ENCODE assay signal across 16 mouse cellular contexts in the genomic region with DNA sequence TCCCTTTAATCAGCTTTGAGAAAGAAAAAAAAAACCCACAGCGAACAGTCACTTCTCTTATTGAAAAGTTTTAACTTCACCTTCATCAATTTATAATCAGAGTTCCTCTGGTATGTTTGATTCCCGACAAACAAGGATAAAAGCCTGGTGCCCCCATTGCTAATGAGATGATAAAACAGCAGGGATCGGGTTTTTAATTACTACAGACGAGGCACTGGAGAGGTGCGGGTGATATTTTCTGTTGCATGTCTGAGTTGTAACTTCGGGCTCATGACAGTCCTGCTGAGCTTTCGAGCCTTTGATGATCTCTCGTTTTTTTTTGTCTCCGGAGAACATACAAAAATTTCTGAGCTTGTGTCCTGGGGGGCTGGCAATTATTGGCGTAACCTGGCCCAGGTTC. TPM values are rescaled to one million over a fixed set of nuclear protein-coding genes. Genes with fewer than 3 reads are reported as not detected.
A peak's percentile ranks its signal among the peaks of the same experiment; 100 is the strongest.
DNase-seq lines count a peak whose midpoint lies in the region; ATAC-seq lines count a peak whose summit lies in the region.
"Had no signal": no experiment of that assay in that cellular context is flagged by ENCODE, and none has a peak within 500 bp of the region (broad histone marks: within the 10 kb centered on the region; RNA-seq: fewer than 3 reads in every experiment).

No protein-coding gene starts in this region.

- peak; percentile 15 for DNase-seq in Muller cell, postnatal 12 days (ENCODE audit: inconsistent ontology term)
- DNase-seq in midbrain, embryonic 14.5 days: no peak
- no peak for DNase-seq in yolk sac, embryonic 10.5 days (ENCODE audit: low spot score)
- DNase-seq in right cerebral cortex, postnatal 25 days: no peak
- DNase-seq in left cerebral cortex, postnatal 4 days: no peak
- DNase-seq: cerebellum, adult 2 months; heart, adult 18-20 months; heart, postnatal 10 days; kidney, adult 11 months; liver, embryonic 13.5 days; right cerebral cortex, postnatal 4 days had no signal

- WGBS in forebrain, embryonic 13.5 days: 28% methylated on average over 10 of the region's 10 CpGs
- 43% methylated on average over 10 of the region's 10 CpGs for WGBS in forebrain, embryonic 12.5 days
- 24% methylated on average over 10 of the region's 10 CpGs for WGBS in hindbrain, embryonic 16.5 days
- 24% methylated on average over 10 of the region's 10 CpGs for WGBS in midbrain, embryonic 14.5 days

- no peak overlapping the region for H3K4me3 ChIP-seq in forebrain, embryonic 13.5 days
- H3K4me3 ChIP-seq in forebrain, embryonic 12.5 days (replicated peaks): no peak overlapping the region
- H3K4me3 ChIP-seq in hindbrain, embryonic 16.5 days (ENCODE audit: low read length): no peak overlapping the region
- no peak overlapping the region for H3K4me3 ChIP-seq in midbrain, embryonic 14.5 days (replicated peaks; ENCODE audit: low read depth, low read length)
- H3K4me3 ChIP-seq: liver, embryonic 13.5 days had no signal

- no peaks in the 10 kb centered on the region for H3K4me1 ChIP-seq in forebrain, embryonic 13.5 days
- H3K4me1 ChIP-seq in forebrain, embryonic 12.5 days: 0 out of 2 replicates have a peak, but pooled peaks cover 6% of the 10 kb centered on the region
- H3K4me1 ChIP-seq in hindbrain, embryonic 16.5 days (ENCODE audit: control insufficient read depth, insufficient read depth, low read depth, low read length): no peaks in the 10 kb centered on the region
- H3K4me1 ChIP-seq in midbrain, embryonic 14.5 days (ENCODE audit: control insufficient read depth, insufficient read depth, low read length): no peaks in the 10 kb centered on the region
- H3K4me1 ChIP-seq: liver, embryonic 13.5 days had no signal

- no peak overlapping the region for H3K27ac ChIP-seq in forebrain, embryonic 13.5 days
- H3K27ac ChIP-seq in forebrain, embryonic 12.5 days: no peak overlapping the region
- H3K27ac ChIP-seq in hindbrain, embryonic 16.5 days (ENCODE audit: low read depth, low read length): no peak overlapping the region
- no peak overlapping the region for H3K27ac ChIP-seq in midbrain, embryonic 14.5 days (replicated peaks; ENCODE audit: low read depth, low read length)
- H3K27ac ChIP-seq: liver, embryonic 13.5 days had no signal

- H3K4me2 ChIP-seq in forebrain, embryonic 13.5 days: peak overlapping the region; percentile 11; the same call in 1 of the 2 replicates
- no peak overlapping the region for H3K4me2 ChIP-seq in forebrain, embryonic 12.5 days
- peak overlapping the region; percentile 8 for H3K4me2 ChIP-seq in hindbrain, embryonic 16.5 days (ENCODE audit: low read length)
- H3K4me2 ChIP-seq in midbrain, embryonic 14.5 days (ENCODE audit: low read length): peak overlapping the region; percentile 24
- H3K4me2 ChIP-seq: liver, embryonic 13.5 days had no signal

- H3K9me3 ChIP-seq in forebrain, embryonic 13.5 days (replicated peaks): no peaks in the 10 kb centered on the region
- no peaks in the 10 kb centered on the region for H3K9me3 ChIP-seq in forebrain, embryonic 12.5 days
- H3K9me3 ChIP-seq in hindbrain, embryonic 16.5 days (ENCODE audit: control insufficient read depth, low read length): no peaks in the 10 kb centered on the region
- H3K9me3 ChIP-seq in midbrain, embryonic 14.5 days (ENCODE audit: control insufficient read depth, low read length): no peaks in the 10 kb centered on the region
- H3K9me3 ChIP-seq: liver, embryonic 13.5 days had no signal

- no peaks in the 10 kb centered on the region for H3K36me3 ChIP-seq in forebrain, embryonic 13.5 days (ENCODE audit: poor library complexity, severe bottlenecking)
- H3K36me3 ChIP-seq in forebrain, embryonic 12.5 days (replicated peaks): no peaks in the 10 kb centered on the region
- H3K36me3 ChIP-seq in hindbrain, embryonic 16.5 days (ENCODE audit: control insufficient read depth, insufficient read depth, low read length): no peaks in the 10 kb centered on the region
- no peaks in the 10 kb centered on the region for H3K36me3 ChIP-seq in midbrain, embryonic 14.5 days (ENCODE audit: control insufficient read depth, insufficient read depth, low read length)
- H3K36me3 ChIP-seq: liver, embryonic 13.5 days had no signal

- no peak overlapping the region for H3K9ac ChIP-seq in forebrain, embryonic 13.5 days
- H3K9ac ChIP-seq in forebrain, embryonic 12.5 days: no peak overlapping the region
- no peak overlapping the region for H3K9ac ChIP-seq in hindbrain, embryonic 16.5 days (ENCODE audit: low read depth, low read length)
- no peak overlapping the region for H3K9ac ChIP-seq in midbrain, embryonic 14.5 days (replicated peaks; ENCODE audit: low read length)
- H3K9ac ChIP-seq: liver, embryonic 13.5 days had no signal

- intact Hi-C loops in left cerebral cortex, postnatal 4 days (cut with DNase I): no loop called here

- no peak for ATAC-seq in forebrain, embryonic 13.5 days
- ATAC-seq in forebrain, embryonic 12.5 days (ENCODE audit: low FRiP score): no peak
- ATAC-seq in hindbrain, embryonic 16.5 days: no peak
- ATAC-seq in midbrain, embryonic 14.5 days (ENCODE audit: low FRiP score, low TSS enrichment): no peak

- H3K27me3 ChIP-seq in forebrain, embryonic 13.5 days: peaks cover 25% of the 10 kb centered on the region
- peaks cover 26% of the 10 kb centered on the region for H3K27me3 ChIP-seq in forebrain, embryonic 12.5 days
- H3K27me3 ChIP-seq in hindbrain, embryonic 16.5 days (replicated peaks; ENCODE audit: control insufficient read depth, insufficient read depth, low read length): no peaks in the 10 kb centered on the region
- no peaks in the 10 kb centered on the region; the same call in 1 of the 2 replicates for H3K27me3 ChIP-seq in midbrain, embryonic 14.5 days (ENCODE audit: control insufficient read depth, insufficient read depth, low read length)
- H3K27me3 ChIP-seq: liver, embryonic 13.5 days had no signal

RNA-seq across cellular contexts. Expression of a gene that starts 5.5 kb away (rescaled TPM):
- polyA plus RNA-seq in forebrain, embryonic 13.5 days (2015; fragmentation: Nextera tagmentation; extraction: Ambion mirVana): 0.16 TPM in 1 of 2 replicates, not detected in the other
- not detected in 2 replicates for polyA plus RNA-seq in forebrain, embryonic 12.5 days (2016; fragmentation: Nextera tagmentation; extraction: Ambion mirVana)
- 0.47 and 0.53 TPM in 2 replicates for polyA plus RNA-seq in hindbrain, embryonic 16.5 days (2015; fragmentation: Nextera tagmentation; extraction: Ambion mirVana)
- polyA plus RNA-seq in midbrain, embryonic 14.5 days (2014; fragmentation: Nextera tagmentation; extraction: Ambion mirVana): 0.20 and 0.38 TPM in 2 replicates
- total RNA-seq in left cerebral cortex, postnatal 4 days (2021): under 1 TPM; 0.22 to 0.38 TPM
- total RNA-seq: heart, adult 18-20 months; heart, postnatal 10 days; layer of hippocampus, adult 8-10 months; monocyte, adult 5-6 weeks had no signal
- polyA plus RNA-seq: liver, embryonic 13.5 days had no signal
